Mouse (Mus musculus): Measurements from ENCODE around the gene Hist2h2aa2.

DNA sequence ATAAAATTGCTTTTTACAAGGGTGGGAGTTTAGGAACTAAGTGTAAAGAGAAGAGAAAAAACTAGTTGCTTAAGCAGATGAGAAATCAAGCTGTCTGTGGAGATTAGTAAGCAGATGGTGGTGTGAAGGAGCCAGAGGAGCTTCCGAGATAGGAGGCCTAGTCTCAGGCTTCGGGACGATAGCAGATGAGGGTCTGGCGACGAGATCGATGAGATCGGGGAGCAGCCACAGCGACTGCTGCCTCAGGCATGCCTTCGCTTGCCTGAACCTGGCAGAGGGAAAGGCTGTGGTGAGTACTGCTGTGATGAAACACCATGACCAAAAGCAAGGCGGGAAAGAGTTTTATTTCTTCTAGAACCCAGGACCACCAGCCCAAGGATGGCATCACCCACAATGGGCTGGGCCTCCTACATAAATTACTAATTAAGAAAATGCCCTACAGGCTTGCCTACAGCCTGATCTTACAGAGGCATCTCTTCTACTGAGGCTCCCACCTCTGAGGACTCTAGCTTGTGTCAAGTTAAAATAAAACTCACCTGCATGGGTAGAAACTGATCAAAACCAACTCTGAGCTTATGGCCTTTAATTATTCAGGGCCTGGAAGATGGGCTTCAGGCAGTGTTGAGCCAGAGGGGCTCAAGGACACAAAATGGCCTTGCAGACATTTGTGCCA, 14.7 kb upstream of the Hist2h2aa2 start:
- TF ChIP-seq POLR2A (IDR thresholded peaks at IDR 0.05; ENCODE audit: borderline replicate concordance, insufficient read depth, low read length), result no peak
- no peak for TF ChIP-seq CTCF (IDR thresholded peaks at IDR 0.05; ENCODE audit: borderline replicate concordance, insufficient read depth, low read depth, low read length)
